Mouse (Mus musculus) liver, embryonic 15.5 days (tissue): ENCODE data around the gene Aftph. TPM values are rescaled to one million over a fixed set of nuclear protein-coding genes. Genes with fewer than 3 reads are reported as not detected.
A peak's percentile ranks its signal among the peaks of the same experiment; 100 is the strongest.
"Not testable (repeated sequence)": the region's sequence is repeated elsewhere in the genome, so short reads cannot be mapped to it uniquely, and the experiment has no call there.

Source experiments
- ATAC-seq: fragments of 200-750 bp; cut with Nextera tagmentation; 2 replicates; pipeline ENCODE4 v1.8.0; 2017; ENCODE audit warnings: moderate number of reproducible peaks, mild to moderate bottlenecking, moderate library complexity; ENCODE audit not compliant: insufficient read depth
- H3K27ac ChIP-seq: fragments of 300-500 bp; sonication (generic); replicated peaks from 2 replicates; pipeline ENCODE4 v1.5.1; 2015; ENCODE audit warnings: mild to moderate bottlenecking, inconsistent platforms
- H3K27me3 ChIP-seq: fragments of 300-500 bp; sonication (generic); 2 replicates; pipeline ENCODE4 v1.6.1; 2015; ENCODE audit warnings: mild to moderate bottlenecking, inconsistent platforms
- H3K36me3 ChIP-seq: fragments of 300-500 bp; sonication (generic); replicated peaks from 2 replicates; pipeline ENCODE4 v1.6.1; 2015; ENCODE audit warnings: moderate library complexity, mild to moderate bottlenecking, inconsistent platforms
- H3K4me1 ChIP-seq: fragments of 300-500 bp; sonication (generic); replicated peaks from 2 replicates; pipeline ENCODE4 v1.6.1; 2015; ENCODE audit warnings: inconsistent platforms
- H3K4me2 ChIP-seq: fragments of 300-500 bp; sonication (generic); 2 replicates; pipeline ENCODE4 v1.6.1; 2015; ENCODE audit warnings: moderate library complexity, mild to moderate bottlenecking, inconsistent platforms
- H3K4me3 ChIP-seq: fragments of 300-500 bp; sonication (generic); replicated peaks from 2 replicates; pipeline ENCODE4 v1.5.1; 2015; ENCODE audit warnings: mild to moderate bottlenecking, inconsistent platforms
- H3K9ac ChIP-seq: fragments of 300-500 bp; sonication (generic); 2 replicates; pipeline ENCODE4 v1.6.1; 2015; ENCODE audit warnings: moderate library complexity, mild to moderate bottlenecking, inconsistent platforms
- H3K9me3 ChIP-seq: fragments of 300-500 bp; sonication (generic); replicated peaks from 2 replicates; pipeline ENCODE4 v1.6.1; 2016; ENCODE audit warnings: inconsistent platforms
- WGBS: fragments of 180-500 bp; shearing (Covaris S2); methylation state at CpG from one replicate; pipeline ENCODE4 v1.1.7; 2015; ENCODE audit warnings: mixed read lengths; ENCODE audit not compliant: insufficient replicate concordance; 5-methylcytosine and 5-hydroxymethylcytosine counted together
- polyA plus RNA-seq: library from polyadenylated mRNA; unstranded; fragments of >200 nt; fragmentation: Nextera tagmentation; extraction: Ambion mirVana; gene quantifications from 2 replicates; pipeline ENCODE4 v1.2.1, GENCODE M21; 2015

Gene Aftph
- polyA plus RNA-seq, 1 experiment from 2014 or later = 10.6 TPM

- H3K4me2 ChIP-seq = no peak overlapping the region
- peaks cover 14% of the 10 kb centered on the region for H3K4me1 ChIP-seq
- no peak for ATAC-seq
- no peaks in the 10 kb centered on the region for H3K36me3 ChIP-seq
- H3K9ac ChIP-seq = no peak overlapping the region
- H3K27ac ChIP-seq = no peak overlapping the region
- H3K4me3 ChIP-seq = no peak overlapping the region
- no peaks in the 10 kb centered on the region for H3K9me3 ChIP-seq
- no peaks in the 10 kb centered on the region for H3K27me3 ChIP-seq
These were observed 35.3 kb upstream of the Aftph start for GRCm38 (mm10) chr11:20776668-20777067.

- H3K4me3 ChIP-seq = no peak overlapping the region
- no peak overlapping the region for H3K27ac ChIP-seq
- H3K9me3 ChIP-seq = no peaks in the 10 kb centered on the region
- ATAC-seq = no peak
- H3K4me1 ChIP-seq = no peaks in the 10 kb centered on the region
- no peaks in the 10 kb centered on the region for H3K36me3 ChIP-seq
- H3K27me3 ChIP-seq = no peaks in the 10 kb centered on the region
- WGBS = 45% methylated on average over 1 of the region's 1 CpGs
- H3K9ac ChIP-seq = no peak overlapping the region
- no peak overlapping the region for H3K4me2 ChIP-seq
These were observed 31.3 kb upstream of the Aftph start for GRCm38 (mm10) chr11:20772642-20773041.

- ATAC-seq, H3K4me1 ChIP-seq, H3K27ac ChIP-seq, H3K27me3 ChIP-seq, H3K9me3 ChIP-seq, H3K4me3 ChIP-seq, H3K9ac ChIP-seq, H3K36me3 ChIP-seq, H3K4me2 ChIP-seq: not testable (repeated sequence)
- 59% methylated on average over 9 of the region's 9 CpGs for WGBS
These were observed 30.4 kb upstream of the Aftph start for GRCm38 (mm10) chr11:20771827-20772226.

GRCm38 (mm10) chr11:20761984-20762383, 20.6 kb upstream of the Aftph start:
- not testable (repeated sequence) for H3K27ac ChIP-seq
- 43% methylated on average over 10 of the region's 10 CpGs for WGBS

GRCm38 (mm10) chr11:20750573-20750972, 9.2 kb upstream of the Aftph start:
- no peak overlapping the region for H3K4me2 ChIP-seq
- H3K27me3 ChIP-seq = no peaks in the 10 kb centered on the region
- no peaks in the 10 kb centered on the region for H3K36me3 ChIP-seq
- no peak overlapping the region for H3K4me3 ChIP-seq
- H3K9ac ChIP-seq = no peak overlapping the region
- 0 out of 2 replicates have a peak, but pooled peaks cover 2% of the 10 kb centered on the region for H3K9me3 ChIP-seq
- no peak for ATAC-seq
- 72% methylated on average over 2 of the region's 2 CpGs for WGBS
- no peaks in the 10 kb centered on the region for H3K4me1 ChIP-seq
- no peak overlapping the region for H3K27ac ChIP-seq

More at GRCm38 (mm10) chr11:20761984-20762383, 20.6 kb upstream of the Aftph start:
- not testable (repeated sequence) for H3K9me3 ChIP-seq, H3K4me2 ChIP-seq, H3K9ac ChIP-seq, H3K27me3 ChIP-seq, H3K4me1 ChIP-seq, H3K36me3 ChIP-seq, H3K4me3 ChIP-seq, ATAC-seq

GRCm38 (mm10) chr11:20743353-20743752, 2.0 kb upstream of the Aftph start:
- no peak overlapping the region for H3K9ac ChIP-seq
- no peaks in the 10 kb centered on the region for H3K9me3 ChIP-seq
- H3K4me3 ChIP-seq = no peak overlapping the region
- H3K4me1 ChIP-seq = peaks cover 6% of the 10 kb centered on the region; the same call in 1 of the 2 replicates
- no peak overlapping the region for H3K4me2 ChIP-seq
- H3K27me3 ChIP-seq = no peaks in the 10 kb centered on the region
- no peak overlapping the region for H3K27ac ChIP-seq
- ATAC-seq = no peak
- no peaks in the 10 kb centered on the region for H3K36me3 ChIP-seq

GRCm38 (mm10) chr11:20742361-20742897, 1.0 kb upstream of the Aftph start:
- H3K4me2 ChIP-seq = peak overlapping the region; percentile 83
- H3K4me1 ChIP-seq = peaks cover 6% of the 10 kb centered on the region; the same call in 1 of the 2 replicates
- H3K9me3 ChIP-seq = no peaks in the 10 kb centered on the region
- H3K27ac ChIP-seq = peak overlapping the region; percentile 98
- peak overlapping the region; percentile 99 for H3K9ac ChIP-seq
- H3K4me3 ChIP-seq = peak overlapping the region; percentile 98
- H3K27me3 ChIP-seq = no peaks in the 10 kb centered on the region
- H3K36me3 ChIP-seq = no peaks in the 10 kb centered on the region
- ATAC-seq = no peak
- under 1% methylated on average over 9 of the region's 9 CpGs for WGBS

GRCm38 (mm10) chr11:20740481-20741200, 748 bp downstream of the Aftph start:
- Histone ChIP-seq H3K9me3 (no peaks in the 10 kb centered on the region), H3K4me1 (peaks cover 6% of the 10 kb centered on the region; the same call in 1 of the 2 replicates)

GRCm38 (mm10) chr11:20734066-20734465, 7.3 kb downstream of the Aftph start:
- no peaks in the 10 kb centered on the region for H3K27me3 ChIP-seq
- H3K4me1 ChIP-seq = peaks cover 9% of the 10 kb centered on the region
- ATAC-seq = no peak
- no peak overlapping the region for H3K4me3 ChIP-seq
- H3K9me3 ChIP-seq = no peaks in the 10 kb centered on the region
- H3K4me2 ChIP-seq = no peak overlapping the region
- WGBS = 71% methylated on average over 3 of the region's 3 CpGs
- no peak overlapping the region for H3K9ac ChIP-seq
- peaks cover 9% of the 10 kb centered on the region; the same call in 1 of the 2 replicates for H3K36me3 ChIP-seq
- no peak overlapping the region for H3K27ac ChIP-seq

More at GRCm38 (mm10) chr11:20740481-20741200, 748 bp downstream of the Aftph start:
- peak overlapping the region; percentile 99 for H3K9ac ChIP-seq
- H3K4me3 ChIP-seq = peak overlapping the region; percentile 98
- peak overlapping the region; percentile 83 for H3K4me2 ChIP-seq
- peak overlapping the region; percentile 98 for H3K27ac ChIP-seq
- H3K36me3 ChIP-seq = peaks cover 6% of the 10 kb centered on the region; the same call in 1 of the 2 replicates
- WGBS = under 1% methylated on average over 54 of the region's 56 CpGs
- H3K27me3 ChIP-seq = no peaks in the 10 kb centered on the region
- ATAC-seq = peak; percentile 69

GRCm38 (mm10) chr11:20733486-20734030, 7.8 kb downstream of the Aftph start:
- no peak overlapping the region for H3K4me2 ChIP-seq
- H3K9ac ChIP-seq = no peak overlapping the region
- no peak overlapping the region for H3K27ac ChIP-seq
- H3K4me1 ChIP-seq = peaks cover 6% of the 10 kb centered on the region
- WGBS = 39% methylated on average over 3 of the region's 3 CpGs
- no peak for ATAC-seq
- H3K9me3 ChIP-seq = no peaks in the 10 kb centered on the region
- H3K36me3 ChIP-seq = peaks cover 9% of the 10 kb centered on the region; the same call in 1 of the 2 replicates
- no peaks in the 10 kb centered on the region for H3K27me3 ChIP-seq
- no peak overlapping the region for H3K4me3 ChIP-seq

- WGBS = 54% methylated on average over 1 of the region's 1 CpGs
- H3K36me3 ChIP-seq = peaks cover 23% of the 10 kb centered on the region
- ATAC-seq = no peak
- no peaks in the 10 kb centered on the region for H3K9me3 ChIP-seq
- no peak overlapping the region for H3K9ac ChIP-seq
- H3K4me1 ChIP-seq = peaks cover 3% of the 10 kb centered on the region
- H3K4me2 ChIP-seq = no peak overlapping the region
- H3K27me3 ChIP-seq = no peaks in the 10 kb centered on the region
- no peak overlapping the region for H3K27ac ChIP-seq
- H3K4me3 ChIP-seq = no peak overlapping the region
These were observed 12.0 kb downstream of the Aftph start for GRCm38 (mm10) chr11:20729403-20729802.
